Mouse (Mus musculus): ENCODE results near the gene Olfr1512.

DNA sequence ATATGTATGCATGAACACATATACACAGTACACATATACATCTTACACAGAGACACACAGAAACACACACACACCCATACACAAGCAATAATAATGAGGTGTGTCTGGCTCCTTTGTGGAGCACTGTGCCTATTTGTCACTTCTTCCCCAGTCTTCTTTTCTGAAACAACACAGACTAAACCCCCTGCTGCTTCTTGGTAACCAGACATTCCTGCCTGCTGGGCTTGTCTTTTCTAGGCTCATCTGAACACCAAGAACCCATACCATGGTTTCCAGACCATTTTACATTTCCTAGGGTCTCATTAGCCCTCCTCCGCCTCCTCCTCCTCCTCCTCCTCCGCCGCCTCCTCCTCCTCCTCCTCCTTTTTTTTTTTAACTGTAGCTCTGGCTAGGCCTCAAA is 46.8 kb downstream of the Olfr1512 start:
- TF ChIP-seq ZC3H11A (IDR thresholded peaks at IDR 0.05; ENCODE audit: borderline replicate concordance, low read depth, low read length) (no peak), HCFC1 (IDR thresholded peaks at IDR 0.05; ENCODE audit: borderline replicate concordance, insufficient read depth, low read length) (no peak), MAFK (IDR thresholded peaks at IDR 0.05; ENCODE audit: insufficient read depth, low read depth, low read length) (no peak), ZNF384 (IDR thresholded peaks at IDR 0.05; ENCODE audit: low read depth, low read length) (no peak), CHD2 (IDR thresholded peaks at IDR 0.05; ENCODE audit: low read depth, low read length) (no peak)
